Mouse (Mus musculus): Measurements from ENCODE around the gene Ccl4.

The Ccl4 gene

DNA sequence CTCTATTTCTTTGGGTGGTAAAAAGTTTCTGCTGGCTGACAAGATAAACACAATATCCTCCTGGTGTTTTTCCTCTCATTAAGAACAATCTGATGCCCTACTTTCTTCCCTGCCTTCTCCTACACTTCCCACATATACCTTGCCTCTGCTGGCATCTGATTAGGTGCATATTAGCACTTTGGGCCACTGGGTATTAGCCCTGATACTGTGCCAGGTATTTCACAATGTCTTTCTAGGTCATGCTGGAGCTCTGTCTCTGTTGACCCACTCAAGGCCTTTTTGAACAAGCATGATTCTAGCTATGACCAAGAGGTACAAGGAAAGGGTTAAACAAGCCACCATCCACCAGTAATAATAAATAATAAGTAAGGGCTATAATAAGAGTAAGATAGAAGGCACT lies 9.4 kb downstream of the Ccl4 start:
- DNase-seq (ENCODE audit: low spot score in 2 of 2): no peak

GRCm38 (mm10) chr11:83675665-83676064 lies 13.3 kb downstream of the Ccl4 start:
- no peak for DNase-seq (ENCODE audit: low spot score in 2 of 2)

DNA sequence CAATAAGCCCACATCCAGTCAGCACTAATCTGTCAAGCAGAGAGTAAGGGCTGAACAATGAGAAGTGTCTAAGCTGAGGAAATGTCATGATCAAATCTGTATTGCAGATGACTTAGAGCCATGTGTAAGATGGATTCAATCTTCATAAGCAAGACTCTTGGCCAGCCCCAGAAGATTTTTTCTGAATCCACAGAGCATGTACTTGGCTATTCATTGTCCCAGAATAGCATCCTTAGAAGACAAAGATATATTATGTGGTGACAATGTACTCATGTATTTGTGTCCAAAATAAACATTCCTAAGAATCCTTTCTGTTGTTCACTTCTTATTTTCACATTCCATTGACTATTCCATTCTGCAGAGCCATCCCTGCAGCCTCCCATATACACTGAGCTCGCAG lies 27.5 kb downstream of the Ccl4 start:
- DNase-seq (ENCODE audit: low spot score in 2 of 2): no peak

GRCm38 (mm10) chr11:83692008-83692407 lies 29.6 kb downstream of the Ccl4 start:
- DNase-seq (ENCODE audit: low spot score in 2 of 2): no peak

DNA sequence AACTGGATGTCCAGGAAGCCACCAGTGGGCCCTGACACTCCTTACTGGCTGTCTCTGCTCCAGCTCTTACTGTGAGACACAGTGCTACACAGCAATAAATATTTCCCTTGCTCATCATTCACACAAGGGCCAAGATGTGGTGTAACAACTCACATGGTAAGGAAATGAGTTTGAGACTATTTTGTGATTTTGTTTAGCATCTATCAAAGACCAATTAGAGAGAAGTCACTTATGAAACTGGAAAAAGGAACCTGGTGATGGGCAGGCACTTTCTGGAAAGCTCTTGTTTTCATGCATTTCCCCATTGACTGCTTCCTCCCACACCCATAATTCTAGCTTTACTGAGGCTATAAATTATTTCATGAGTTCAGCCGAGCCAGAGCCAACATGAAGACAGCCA lies 41.3 kb downstream of the Ccl4 start, which contains the start of gene Wfdc17:
Wfdc17 (plus strand) TSS at position 287 of the 400 bp plus-strand sequence.
- no peak for DNase-seq (ENCODE audit: low spot score in 2 of 2)

DNA sequence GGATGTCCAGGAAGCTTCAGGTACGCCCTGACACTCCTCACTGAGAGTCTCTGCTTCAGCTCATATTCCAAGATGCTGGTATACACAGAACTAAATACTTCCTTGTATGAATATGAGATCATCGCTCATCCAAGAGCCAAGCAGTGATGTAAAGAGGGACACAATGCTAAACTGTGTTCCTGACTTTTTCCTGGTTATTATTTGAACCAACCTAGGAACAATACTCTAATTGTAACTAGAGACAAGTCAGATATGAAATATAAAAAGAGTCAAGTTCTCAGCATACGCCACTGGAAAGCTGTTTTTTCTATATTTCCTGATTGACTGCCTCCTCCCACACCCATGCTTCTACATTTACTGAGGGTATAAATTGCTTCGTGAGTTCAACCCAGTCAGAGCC lies 46.3 kb downstream of the Ccl4 start, which contains the start of gene Wfdc18:
Wfdc18 (plus strand) TSS at position 301 of the 400 bp plus-strand sequence.
- no peak for DNase-seq (ENCODE audit: low spot score in 2 of 2)

DNA sequence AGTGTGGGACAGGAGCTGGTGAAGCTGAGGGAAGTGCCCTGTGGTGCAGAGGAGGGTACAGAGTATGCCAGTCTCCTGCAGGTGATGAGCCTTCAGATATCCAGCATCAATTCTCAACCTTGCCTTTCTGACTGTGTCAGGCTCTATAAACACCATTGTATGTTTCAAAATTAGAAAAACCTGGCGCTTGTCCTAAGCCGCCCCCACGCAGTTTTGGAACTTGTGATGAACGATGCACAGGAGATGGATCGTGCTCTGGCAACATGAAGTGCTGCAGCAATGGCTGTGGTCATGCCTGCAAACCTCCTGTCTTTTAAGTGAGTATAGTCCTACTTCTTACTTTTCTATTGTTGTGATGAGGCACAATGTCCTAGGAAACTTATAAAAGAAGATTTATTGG lies 47.3 kb downstream of the Ccl4 start:
- no peak for DNase-seq (ENCODE audit: low spot score in 2 of 2)

GRCm38 (mm10) chr11:83712671-83713070 lies 50.3 kb downstream of the Ccl4 start:
- DNase-seq (ENCODE audit: low spot score in 2 of 2): no peak

GRCm38 (mm10) chr11:83713925-83714324 lies 51.5 kb downstream of the Ccl4 start:
- no peak for DNase-seq (ENCODE audit: low spot score in 2 of 2)

Data from spleen, postnatal 14 days (tissue).